Mouse (Mus musculus) layer of hippocampus, postnatal 10 days (tissue): ENCODE measurements around the gene C1ql2. TPM values are rescaled to one million over a fixed set of nuclear protein-coding genes. Genes with fewer than 3 reads are reported as not detected.
A peak's percentile ranks its signal among the peaks of the same experiment; 100 is the strongest.

Experiments
- DNase-seq, 2 experiments: peaks; one replicate each; pipeline ENCODE4 v3.0.0; 2021; ENCODE audit warnings: low spot score in 2 of 2
- total RNA-seq, 2 experiments: library from RNA; stranded (reverse); gene quantifications; 2 replicates each; pipeline ENCODE4 v1.2.3; 2021

C1ql2 gene
- total RNA-seq, 2 experiments from 2014 or later: 21.3 to 22.5 TPM

DNA sequence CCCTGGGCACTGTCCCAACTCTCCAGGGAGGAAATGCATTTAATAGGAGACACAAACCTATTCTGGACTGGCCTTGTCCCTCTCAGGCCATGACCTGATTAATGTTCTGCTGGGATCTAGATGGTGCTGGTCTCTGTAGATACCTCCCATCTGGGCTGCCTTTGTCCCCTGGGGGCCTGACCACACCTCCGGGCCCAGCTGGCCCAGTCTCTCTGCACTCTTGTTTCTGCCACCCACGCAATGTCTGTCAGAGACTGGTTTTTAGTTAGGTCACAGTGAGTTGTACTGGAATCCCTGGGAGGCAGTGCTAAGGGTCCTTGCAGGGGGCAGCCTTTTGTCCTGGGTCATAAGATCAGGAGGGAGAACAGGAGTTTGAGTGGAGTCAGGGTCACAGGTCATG lies 34.5 kb downstream of the C1ql2 start:
- no peak for DNase-seq

DNA sequence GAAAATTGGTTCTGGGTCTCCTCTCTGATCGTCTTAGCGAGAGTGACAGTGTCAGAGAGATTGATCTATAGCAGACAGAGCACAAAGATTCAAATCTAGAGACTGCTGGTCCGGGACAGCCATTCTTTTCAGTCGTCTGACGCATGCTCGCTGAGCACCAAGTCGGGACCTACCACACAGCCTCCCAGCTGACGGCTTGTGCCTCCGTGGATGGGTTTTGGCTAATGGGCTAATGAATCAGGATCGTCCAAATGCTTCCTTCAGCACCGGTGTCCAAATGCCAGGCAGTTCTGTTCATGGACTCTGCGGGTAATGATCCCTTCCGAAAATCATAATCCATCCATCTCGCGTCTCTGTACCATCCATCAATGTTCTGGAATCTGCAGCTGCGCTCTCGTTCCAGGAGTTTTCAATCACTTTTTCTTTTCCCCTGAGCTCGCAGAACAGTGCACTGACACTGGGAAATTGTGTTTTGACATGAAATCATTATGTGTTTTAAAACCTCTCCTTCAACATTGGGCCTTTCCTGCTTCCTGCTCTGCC lies 44.7 kb downstream of the C1ql2 start:
- no peak for DNase-seq

- no peak for DNase-seq
Measured at GRCm38 (mm10) chr1:120389734-120390133, 49.4 kb downstream of the C1ql2 start.

GRCm38 (mm10) chr1:120390336-120390735 lies 50.0 kb downstream of the C1ql2 start:
- peak; percentile 37 to 47 for DNase-seq

Other genes starting within 250 kb of the C1ql2 start
- gene Dbi, start 219.5 kb upstream of the C1ql2 start, total RNA-seq: 100 to 1,000 TPM; 611 to 668 TPM
- gene 3110009E18Rik, start 219.4 kb upstream of the C1ql2 start, total RNA-seq: 1 to 10 TPM; 7.1 to 8.7 TPM
- gene Steap3, start 67.9 kb upstream of the C1ql2 start, total RNA-seq: 1 to 10 TPM; 7.9 to 8.9 TPM
- not detected for gene Marco, start 164.4 kb downstream of the C1ql2 start, total RNA-seq